Mouse (Mus musculus) R1 (cell line): Measurements from ENCODE around the gene Rhbdd1.

Source experiments
- DNase-seq: peaks from one replicate; pipeline ENCODE4 v3.0.0-alpha.2; 2018; ENCODE audit warnings: low read depth, low spot score

Gene Rhbdd1

GRCm38 (mm10) chr1:82479696-82480487 is 163.6 kb downstream of the Rhbdd1 start:
- no peak for DNase-seq

- no peak for DNase-seq
Observed at GRCm38 (mm10) chr1:82482371-82482770, 166.1 kb downstream of the Rhbdd1 start.

GRCm38 (mm10) chr1:82486371-82486770 is 170.1 kb downstream of the Rhbdd1 start:
- no peak for DNase-seq

- DNase-seq: no peak
Observed at GRCm38 (mm10) chr1:82491954-82492353, 175.7 kb downstream of the Rhbdd1 start.
